Mouse (Mus musculus) MEL (cell line): Measurements from ENCODE around the gene Nup155.
A peak's percentile ranks its signal among the peaks of the same experiment; 100 is the strongest.

Experiments
- CHD2 ChIP-seq: IDR thresholded peaks from 2 replicates; pipeline ENCODE4 v1.6.1; 2011; ENCODE audit warnings: low read length, improper control_type of control experiment
- CTCF ChIP-seq, 3 experiments: IDR thresholded peaks in 2 of 3; conservative IDR thresholded peaks in 1 of 3; 2 replicates each; pipeline ENCODE4 v1.5.1; 2011 to 2012; ENCODE audit warnings: low read length in 3 of 3, low read depth in 2 of 3, mild to moderate bottlenecking in 2 of 3, improper control_type of control experiment in 1 of 3, inconsistent platforms in 1 of 3, mixed read lengths in 1 of 3, moderate library complexity in 1 of 3; ENCODE audit not compliant: control insufficient read depth in 1 of 3, insufficient read depth in 1 of 3, poor library complexity in 1 of 3, severe bottlenecking in 1 of 3
- EP300 ChIP-seq, 2 experiments: IDR thresholded peaks; 2 replicates each; pipeline ENCODE4 v1.6.1; 2011; ENCODE audit warnings: improper control_type of control experiment in 2 of 2, low read length in 2 of 2, low read depth in 1 of 2, mild to moderate bottlenecking in 1 of 2
- ETS1 ChIP-seq: IDR thresholded peaks from 2 replicates; pipeline ENCODE4 v1.6.1; 2012; ENCODE audit warnings: low read depth, mild to moderate bottlenecking, inconsistent platforms, low read length, improper control_type of control experiment, moderate library complexity
- GABPA ChIP-seq: IDR thresholded peaks from 2 replicates; pipeline ENCODE4 v1.6.1; 2012; ENCODE audit warnings: low read depth, mild to moderate bottlenecking, inconsistent platforms, low read length, improper control_type of control experiment, moderate library complexity
- JUND ChIP-seq: IDR thresholded peaks from 2 replicates; pipeline ENCODE4 v1.6.1; 2011; ENCODE audit warnings: low read depth, mild to moderate bottlenecking, improper control_type of control experiment, low read length
- MAX ChIP-seq: IDR thresholded peaks from 2 replicates; pipeline ENCODE4 v1.6.1; 2011; ENCODE audit warnings: low read length, improper control_type of control experiment
- NRF1 ChIP-seq: IDR thresholded peaks from 2 replicates; pipeline ENCODE4 v1.6.1; 2014; ENCODE audit warnings: low read depth, mild to moderate bottlenecking, inconsistent platforms, low read length, improper control_type of control experiment, moderate library complexity; ENCODE audit not compliant: poor library complexity, insufficient read depth, severe bottlenecking
- POLR2A ChIP-seq, 2 experiments: IDR thresholded peaks; 2 replicates each; pipeline ENCODE4 v1.6.1; 2011 to 2012; ENCODE audit warnings: low read length in 2 of 2, mild to moderate bottlenecking in 2 of 2, control low read depth in 1 of 2, improper control_type of control experiment in 1 of 2, low read depth in 1 of 2, moderate library complexity in 1 of 2; ENCODE audit not compliant: control insufficient read depth in 1 of 2, insufficient read depth in 1 of 2, poor library complexity in 1 of 2
- POLR2AphosphoS2 ChIP-seq: IDR thresholded peaks from 2 replicates; pipeline ENCODE4 v1.6.1; 2011; ENCODE audit warnings: low read length, improper control_type of control experiment
- RAD21 ChIP-seq: IDR thresholded peaks from 2 replicates; pipeline ENCODE4 v1.6.1; 2011; ENCODE audit warnings: mild to moderate bottlenecking, low read depth, low read length, improper control_type of control experiment
- USF1 ChIP-seq: IDR thresholded peaks from 2 replicates; pipeline ENCODE4 v1.6.1; 2014; ENCODE audit warnings: low read depth, mild to moderate bottlenecking, inconsistent platforms, low read length, improper control_type of control experiment, moderate library complexity

DNA sequence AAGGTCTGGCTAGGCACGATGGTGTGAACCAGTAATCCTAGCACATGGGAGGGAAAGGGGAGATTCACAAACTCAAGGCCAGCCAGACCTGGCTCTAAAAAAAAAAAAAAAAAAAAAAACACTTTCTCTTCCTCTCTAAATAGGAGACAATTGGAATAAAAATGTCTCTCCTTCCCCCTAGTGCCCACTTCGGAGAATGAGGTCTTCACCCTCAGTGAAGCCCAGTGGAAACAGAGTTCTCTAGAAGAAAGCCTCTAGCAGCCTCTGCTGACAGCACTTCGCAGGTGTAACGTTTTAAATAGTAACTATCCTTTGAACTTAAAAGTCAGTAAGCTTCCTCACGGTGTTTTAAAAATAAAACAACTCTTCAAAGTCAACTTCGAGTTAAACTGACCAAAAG is 43.9 kb upstream of the Nup155 start:
- peak in 1 of 3 experiments; percentile 7; a peak in 1 of 6 replicates for TF ChIP-seq CTCF (IDR thresholded peaks at IDR 0.05 in 2 of 3, conservative IDR thresholded peaks at IDR 0.05 in 1 of 3; ENCODE audit: control insufficient read depth in 1 of 3, insufficient read depth in 1 of 3, low read depth in 2 of 3, low read length in 3 of 3, poor library complexity in 1 of 3, severe bottlenecking in 1 of 3)
- TF ChIP-seq RAD21 = peak; percentile 5
- TF ChIP-seq MAX = no peak
- no peak for TF ChIP-seq POLR2A (IDR thresholded peaks at IDR 0.05; ENCODE audit: control insufficient read depth in 1 of 2, insufficient read depth in 1 of 2, low read depth in 1 of 2, low read length in 2 of 2, poor library complexity in 1 of 2)
- no peak for TF ChIP-seq GABPA
- TF ChIP-seq EP300 (IDR thresholded peaks at IDR 0.05; ENCODE audit: low read depth in 1 of 2, low read length in 2 of 2) = no peak
- TF ChIP-seq JUND = no peak
- TF ChIP-seq USF1 = no peak
- TF ChIP-seq POLR2AphosphoS2 = no peak
- no peak for TF ChIP-seq CHD2
- no peak for TF ChIP-seq ETS1
- no peak for TF ChIP-seq NRF1
